Mouse (Mus musculus): ENCODE data around the gene Ksr1. TPM values are rescaled to one million over a fixed set of nuclear protein-coding genes. Genes with fewer than 3 reads are reported as not detected.
A peak's percentile ranks its signal among the peaks of the same experiment; 100 is the strongest.

Ksr1 gene
- polyA plus RNA-seq, 1 experiment from 2014 or later: 3.3 TPM

DNA sequence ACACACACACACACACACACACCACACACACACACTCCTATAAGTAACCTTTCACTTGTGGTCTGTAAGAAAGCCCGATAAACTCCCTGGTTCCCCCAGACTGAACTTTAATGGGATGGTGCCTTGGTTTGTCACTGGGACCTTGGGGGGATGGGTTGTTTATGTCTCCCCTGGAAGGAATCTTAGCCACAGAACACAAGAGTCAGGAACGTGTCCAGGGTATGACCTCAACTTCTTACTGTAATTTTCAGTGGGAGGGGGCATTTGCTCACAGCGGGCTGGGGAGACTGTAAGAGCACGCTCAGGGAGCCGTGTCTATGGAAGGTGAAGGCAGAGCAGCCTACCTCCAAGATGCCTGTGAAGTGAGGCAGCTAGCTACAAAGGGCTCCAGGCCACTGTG, 49.5 kb downstream of the Ksr1 start:
- H3K9ac ChIP-seq (ENCODE audit: low read length): no peak overlapping the region
- no peak overlapping the region for H3K4me2 ChIP-seq (ENCODE audit: low read depth, low read length)
- ATAC-seq (replicated peaks; ENCODE audit: extremely low read depth, insufficient read depth, low FRiP score): no peak
- no peak overlapping the region; the same call in 1 of the 2 replicates for H3K27ac ChIP-seq (ENCODE audit: low read length)
- peaks cover 57% of the 10 kb centered on the region for H3K4me1 ChIP-seq (ENCODE audit: control insufficient read depth, insufficient read depth, low read length)
- no peaks in the 10 kb centered on the region for H3K27me3 ChIP-seq (ENCODE audit: control insufficient read depth, insufficient read depth, low read length)
- 73% methylated on average over 5 of the region's 5 CpGs for WGBS
- H3K9me3 ChIP-seq (replicated peaks; ENCODE audit: control insufficient read depth, low read length): no peaks in the 10 kb centered on the region
- no peaks in the 10 kb centered on the region for H3K36me3 ChIP-seq (ENCODE audit: control insufficient read depth, insufficient read depth)
- no peak overlapping the region for H3K4me3 ChIP-seq (ENCODE audit: low read length)

DNA sequence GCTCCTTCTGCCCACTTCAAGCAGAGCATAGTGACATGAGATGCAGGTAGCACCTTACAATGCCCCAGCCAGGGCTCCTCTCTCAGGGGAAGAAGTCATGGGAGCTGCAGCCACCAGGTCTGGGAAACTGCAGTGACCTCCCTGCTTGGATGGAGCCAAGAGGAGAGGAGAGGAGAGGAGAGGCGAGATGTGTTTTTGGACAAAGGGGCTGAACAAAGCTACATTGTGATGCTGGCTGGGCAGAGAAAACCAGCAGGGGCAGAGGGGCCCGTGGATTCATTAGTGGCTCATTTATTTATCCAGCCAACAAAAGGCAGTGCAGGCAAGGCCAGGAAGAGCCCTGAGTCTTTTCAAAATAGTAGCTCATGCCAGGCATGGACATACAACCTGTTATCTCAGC, 50.5 kb downstream of the Ksr1 start:
- Histone ChIP-seq H3K4me3 (ENCODE audit: low read length) (no peak overlapping the region), H3K9ac (ENCODE audit: low read length) (peak overlapping the region; percentile 66), H3K36me3 (ENCODE audit: control insufficient read depth, insufficient read depth) (no peaks in the 10 kb centered on the region), H3K9me3 (replicated peaks; ENCODE audit: control insufficient read depth, low read length) (no peaks in the 10 kb centered on the region), H3K27me3 (ENCODE audit: control insufficient read depth, insufficient read depth, low read length) (no peaks in the 10 kb centered on the region), H3K27ac (ENCODE audit: low read length) (peak overlapping the region; percentile 97), H3K4me1 (ENCODE audit: control insufficient read depth, insufficient read depth, low read length) (peaks cover 56% of the 10 kb centered on the region), H3K4me2 (ENCODE audit: low read depth, low read length) (no peak overlapping the region)
- ATAC-seq (replicated peaks; ENCODE audit: extremely low read depth, insufficient read depth, low FRiP score): no peak
- WGBS: 40% methylated on average over 2 of the region's 2 CpGs

DNA sequence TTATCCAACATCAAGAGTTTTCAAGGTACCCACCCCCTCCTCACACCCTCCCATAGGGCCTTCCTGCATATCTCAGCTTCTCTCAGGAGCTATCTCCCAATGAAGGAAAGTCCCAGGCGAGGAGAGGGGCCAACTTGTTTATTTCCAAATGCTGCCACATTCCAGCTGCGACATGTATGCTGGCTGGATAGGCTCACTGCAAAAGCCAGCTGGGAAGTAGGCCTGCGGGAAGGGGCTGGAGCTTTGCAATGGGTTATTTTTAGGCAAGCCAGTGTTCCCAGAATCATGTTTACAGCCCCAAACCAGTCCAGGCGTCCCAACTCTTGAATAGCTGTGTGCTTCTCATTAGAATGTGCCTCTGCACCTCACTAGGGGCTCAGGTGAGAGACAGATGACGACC, 51.5 kb downstream of the Ksr1 start:
- ATAC-seq (replicated peaks; ENCODE audit: extremely low read depth, insufficient read depth, low FRiP score): peak; percentile 71

GRCm38 (mm10) chr11:79093986-79094695, 52.1 kb downstream of the Ksr1 start:
- no peaks in the 10 kb centered on the region for H3K27me3 ChIP-seq (ENCODE audit: control insufficient read depth, insufficient read depth, low read length)
- H3K4me3 ChIP-seq (ENCODE audit: low read length): no peak overlapping the region
- peak; percentile 52 for ATAC-seq (replicated peaks; ENCODE audit: extremely low read depth, insufficient read depth, low FRiP score)
- H3K36me3 ChIP-seq (ENCODE audit: control insufficient read depth, insufficient read depth): no peaks in the 10 kb centered on the region
- WGBS: 56% methylated on average over 10 of the region's 10 CpGs
- H3K9me3 ChIP-seq (replicated peaks; ENCODE audit: control insufficient read depth, low read length): no peaks in the 10 kb centered on the region
- no peak overlapping the region for H3K4me2 ChIP-seq (ENCODE audit: low read depth, low read length)
- peak overlapping the region; percentile 97 for H3K27ac ChIP-seq (ENCODE audit: low read length)
- peaks cover 57% of the 10 kb centered on the region for H3K4me1 ChIP-seq (ENCODE audit: control insufficient read depth, insufficient read depth, low read length)
- H3K9ac ChIP-seq (ENCODE audit: low read length): no peak overlapping the region; the same call in 1 of the 2 replicates

More for the DNA sequence above, 51.5 kb downstream of the Ksr1 start:
- WGBS: 21% methylated on average over 5 of the region's 5 CpGs
- no peaks in the 10 kb centered on the region for H3K27me3 ChIP-seq (ENCODE audit: control insufficient read depth, insufficient read depth, low read length)
- no peaks in the 10 kb centered on the region for H3K9me3 ChIP-seq (replicated peaks; ENCODE audit: control insufficient read depth, low read length)
- no peak overlapping the region for H3K4me3 ChIP-seq (ENCODE audit: low read length)
- no peaks in the 10 kb centered on the region for H3K36me3 ChIP-seq (ENCODE audit: control insufficient read depth, insufficient read depth)
- 0 out of 2 replicates have a peak overlapping the region, but pooled peaks have one; percentile 18 for H3K4me2 ChIP-seq (ENCODE audit: low read depth, low read length)
- H3K27ac ChIP-seq (ENCODE audit: low read length): peak overlapping the region; percentile 97
- peak overlapping the region; percentile 66 for H3K9ac ChIP-seq (ENCODE audit: low read length)
- H3K4me1 ChIP-seq (ENCODE audit: control insufficient read depth, insufficient read depth, low read length): peaks cover 56% of the 10 kb centered on the region

DNA sequence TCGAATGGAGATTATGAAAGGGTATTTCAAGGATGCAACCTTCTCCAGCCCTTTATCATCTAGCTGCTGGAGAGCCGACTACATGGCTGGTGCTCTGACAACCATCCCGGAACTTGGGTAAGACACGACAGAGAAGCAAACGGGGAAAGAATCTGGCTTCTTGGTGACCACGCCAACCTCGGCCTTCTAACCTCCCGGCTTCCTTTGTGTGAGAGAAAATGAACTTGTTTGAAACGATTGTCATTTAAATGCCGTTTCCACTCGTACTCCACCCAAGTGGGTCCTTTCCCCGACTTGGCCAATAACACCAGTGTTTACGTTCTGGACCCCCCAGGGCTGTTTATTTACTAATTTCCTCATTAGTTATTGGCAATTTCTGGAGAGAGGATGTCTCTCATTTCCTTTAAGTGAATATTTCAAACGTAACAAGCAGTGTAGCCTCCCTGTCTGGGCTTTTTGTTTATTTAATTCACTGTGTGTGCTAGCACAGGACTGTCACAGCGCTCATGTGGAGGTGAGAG, 52.8 kb downstream of the Ksr1 start:
- WGBS: 58% methylated on average over 15 of the region's 15 CpGs
- Histone ChIP-seq H3K4me1 (ENCODE audit: control insufficient read depth, insufficient read depth, low read length) (peaks cover 58% of the 10 kb centered on the region), H3K9me3 (replicated peaks; ENCODE audit: control insufficient read depth, low read length) (no peaks in the 10 kb centered on the region), H3K9ac (ENCODE audit: low read length) (no peak overlapping the region), H3K4me2 (ENCODE audit: low read depth, low read length) (no peak overlapping the region), H3K27ac (ENCODE audit: low read length) (peak overlapping the region; percentile 97), H3K4me3 (ENCODE audit: low read length) (no peak overlapping the region), H3K27me3 (ENCODE audit: control insufficient read depth, insufficient read depth, low read length) (no peaks in the 10 kb centered on the region), H3K36me3 (ENCODE audit: control insufficient read depth, insufficient read depth) (no peaks in the 10 kb centered on the region)
- no peak for ATAC-seq (replicated peaks; ENCODE audit: extremely low read depth, insufficient read depth, low FRiP score)

GRCm38 (mm10) chr11:79092802-79093201, 53.4 kb downstream of the Ksr1 start:
- H3K9me3 ChIP-seq (replicated peaks; ENCODE audit: control insufficient read depth, low read length): no peaks in the 10 kb centered on the region
- no peak; the same call in 1 of the 2 replicates for ATAC-seq (replicated peaks; ENCODE audit: extremely low read depth, insufficient read depth, low FRiP score)
- H3K36me3 ChIP-seq (ENCODE audit: control insufficient read depth, insufficient read depth): no peaks in the 10 kb centered on the region
- WGBS: 33% methylated on average over 7 of the region's 7 CpGs
- peak overlapping the region; percentile 66 for H3K27ac ChIP-seq (ENCODE audit: low read length)
- H3K9ac ChIP-seq (ENCODE audit: low read length): peak overlapping the region; percentile 3; the same call in 1 of the 2 replicates
- no peaks in the 10 kb centered on the region for H3K27me3 ChIP-seq (ENCODE audit: control insufficient read depth, insufficient read depth, low read length)
- H3K4me3 ChIP-seq (ENCODE audit: low read length): no peak overlapping the region
- no peak overlapping the region for H3K4me2 ChIP-seq (ENCODE audit: low read depth, low read length)
- peaks cover 59% of the 10 kb centered on the region for H3K4me1 ChIP-seq (ENCODE audit: control insufficient read depth, insufficient read depth, low read length)

DNA sequence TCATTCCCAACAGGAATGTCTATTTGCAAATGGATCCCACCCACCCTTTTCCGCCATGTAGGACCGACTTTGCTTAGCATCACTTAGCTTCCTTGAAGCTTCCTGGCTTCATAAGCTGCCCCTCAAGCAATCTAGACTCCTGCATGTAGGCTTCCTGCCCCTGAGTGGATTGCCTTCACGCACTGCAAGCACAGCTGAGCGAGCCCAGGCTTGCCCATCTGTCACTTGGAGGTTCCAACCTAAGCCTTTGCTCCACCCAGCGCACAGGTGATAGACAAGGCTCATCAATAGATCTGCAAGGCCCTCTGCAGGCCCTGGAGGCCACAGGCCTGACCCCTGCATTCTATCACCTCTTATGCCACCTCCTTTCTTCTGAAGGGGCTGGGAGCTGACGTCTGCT, 54.0 kb downstream of the Ksr1 start:
- H3K27me3 ChIP-seq (ENCODE audit: control insufficient read depth, insufficient read depth, low read length): no peaks in the 10 kb centered on the region
- 85% methylated on average over 6 of the region's 6 CpGs for WGBS
- H3K9me3 ChIP-seq (replicated peaks; ENCODE audit: control insufficient read depth, low read length): no peaks in the 10 kb centered on the region
- no peak overlapping the region for H3K4me2 ChIP-seq (ENCODE audit: low read depth, low read length)
- H3K4me3 ChIP-seq (ENCODE audit: low read length): no peak overlapping the region
- ATAC-seq (replicated peaks; ENCODE audit: extremely low read depth, insufficient read depth, low FRiP score): no peak
- H3K27ac ChIP-seq (ENCODE audit: low read length): peak overlapping the region; percentile 66
- no peak overlapping the region; the same call in 1 of the 2 replicates for H3K9ac ChIP-seq (ENCODE audit: low read length)
- H3K4me1 ChIP-seq (ENCODE audit: control insufficient read depth, insufficient read depth, low read length): peaks cover 58% of the 10 kb centered on the region
- H3K36me3 ChIP-seq (ENCODE audit: control insufficient read depth, insufficient read depth): no peaks in the 10 kb centered on the region

DNA sequence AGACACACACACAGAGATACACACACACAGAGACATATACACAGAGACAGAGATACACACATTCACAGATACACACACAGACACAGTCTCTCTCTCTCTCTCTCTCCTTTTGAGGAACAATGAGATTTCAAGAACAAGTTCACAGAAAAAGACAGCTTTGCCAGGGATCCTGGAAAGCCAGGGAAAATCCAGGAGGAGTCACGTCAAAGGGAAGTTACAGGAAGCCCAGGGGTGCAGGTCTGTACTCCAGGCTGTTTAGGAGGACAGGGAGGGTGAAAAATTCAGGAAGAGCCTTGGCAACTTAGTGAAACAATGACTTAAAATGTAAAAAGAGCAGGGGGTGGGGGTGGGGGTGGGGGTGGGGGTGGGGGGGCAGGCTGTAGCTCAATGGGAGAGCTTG, 56.5 kb downstream of the Ksr1 start:
- ATAC-seq (replicated peaks; ENCODE audit: extremely low read depth, insufficient read depth, low FRiP score): no peak
- WGBS: 62% methylated on average over 1 of the region's 1 CpGs
- H3K9ac ChIP-seq (ENCODE audit: low read length): no peak overlapping the region

DNA sequence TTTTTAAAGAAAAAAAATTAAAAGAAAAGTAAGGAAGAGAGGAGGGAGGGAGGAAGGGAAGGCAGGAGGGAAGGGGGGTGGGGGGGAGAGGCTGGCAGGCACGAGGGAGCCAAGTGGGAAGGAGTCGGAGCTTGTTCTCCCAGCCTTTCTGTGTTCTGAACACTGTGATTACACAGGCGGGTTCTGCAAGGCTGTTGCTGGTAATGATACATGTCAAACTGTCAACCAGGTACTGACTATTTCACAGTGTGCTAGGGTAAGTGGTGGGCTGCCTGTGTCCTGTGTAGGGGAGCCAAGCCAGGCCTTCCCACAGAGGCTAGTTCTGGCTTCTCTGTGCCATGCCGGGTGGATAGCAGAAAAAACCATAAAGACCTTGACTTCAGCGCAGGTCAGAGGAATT, 57.2 kb downstream of the Ksr1 start:
- 40% methylated on average over 5 of the region's 5 CpGs for WGBS
- no peak for ATAC-seq (replicated peaks; ENCODE audit: extremely low read depth, insufficient read depth, low FRiP score)
- H3K27me3 ChIP-seq (ENCODE audit: control insufficient read depth, insufficient read depth, low read length): no peaks in the 10 kb centered on the region
- H3K9ac ChIP-seq (ENCODE audit: low read length): peak overlapping the region; percentile 44
- H3K36me3 ChIP-seq (ENCODE audit: control insufficient read depth, insufficient read depth): no peaks in the 10 kb centered on the region
- no peaks in the 10 kb centered on the region for H3K9me3 ChIP-seq (replicated peaks; ENCODE audit: control insufficient read depth, low read length)
- H3K4me1 ChIP-seq (ENCODE audit: control insufficient read depth, insufficient read depth, low read length): peaks cover 43% of the 10 kb centered on the region
- H3K27ac ChIP-seq (ENCODE audit: low read length): peak overlapping the region; percentile 73
- H3K4me3 ChIP-seq (ENCODE audit: low read length): no peak overlapping the region
- no peak overlapping the region for H3K4me2 ChIP-seq (ENCODE audit: low read depth, low read length)

More for the DNA sequence above, 56.5 kb downstream of the Ksr1 start:
- Histone ChIP-seq H3K4me2 (ENCODE audit: low read depth, low read length) (no peak overlapping the region), H3K27me3 (ENCODE audit: control insufficient read depth, insufficient read depth, low read length) (no peaks in the 10 kb centered on the region), H3K9me3 (replicated peaks; ENCODE audit: control insufficient read depth, low read length) (no peaks in the 10 kb centered on the region), H3K27ac (ENCODE audit: low read length) (peak overlapping the region; percentile 73), H3K36me3 (ENCODE audit: control insufficient read depth, insufficient read depth) (no peaks in the 10 kb centered on the region), H3K4me1 (ENCODE audit: control insufficient read depth, insufficient read depth, low read length) (peaks cover 47% of the 10 kb centered on the region), H3K4me3 (ENCODE audit: low read length) (no peak overlapping the region)

Data from heart, embryonic 16.5 days (tissue).